Mouse (Mus musculus): ENCODE results near the gene Lhpp. TPM values are rescaled to one million over a fixed set of nuclear protein-coding genes. Genes with fewer than 3 reads are reported as not detected.
"Not testable (repeated sequence)": the region's sequence is repeated elsewhere in the genome, so short reads cannot be mapped to it uniquely, and the experiment has no call there.

Gene Lhpp
- total RNA-seq, 2 experiments from 2014 or later = 18.0 to 18.4 TPM

DNA sequence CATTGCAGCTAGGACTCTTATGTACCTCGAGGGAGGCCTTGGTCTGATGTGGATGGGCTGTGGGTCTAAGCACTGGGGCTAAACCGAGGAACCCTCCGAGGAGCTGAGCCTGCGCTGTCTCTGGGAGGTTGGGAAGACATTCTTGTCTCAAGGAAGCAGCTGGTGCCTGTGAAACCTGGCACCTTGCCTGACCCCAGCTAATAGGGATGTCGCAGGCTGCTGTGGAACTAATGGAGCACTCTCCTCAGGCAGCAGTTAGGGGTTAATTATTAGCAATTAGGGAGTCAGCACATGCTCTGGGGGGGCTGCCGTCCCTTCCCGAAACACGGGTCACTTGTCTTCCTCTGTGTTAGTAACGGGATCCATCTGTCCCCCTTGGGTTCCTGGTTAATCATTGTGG lies 30.5 kb downstream of the Lhpp start:
- DNase-seq = peak in 1 of 2 experiments; percentile 52
- intact Hi-C loops (cut with DNase I) = no loop called here

DNA sequence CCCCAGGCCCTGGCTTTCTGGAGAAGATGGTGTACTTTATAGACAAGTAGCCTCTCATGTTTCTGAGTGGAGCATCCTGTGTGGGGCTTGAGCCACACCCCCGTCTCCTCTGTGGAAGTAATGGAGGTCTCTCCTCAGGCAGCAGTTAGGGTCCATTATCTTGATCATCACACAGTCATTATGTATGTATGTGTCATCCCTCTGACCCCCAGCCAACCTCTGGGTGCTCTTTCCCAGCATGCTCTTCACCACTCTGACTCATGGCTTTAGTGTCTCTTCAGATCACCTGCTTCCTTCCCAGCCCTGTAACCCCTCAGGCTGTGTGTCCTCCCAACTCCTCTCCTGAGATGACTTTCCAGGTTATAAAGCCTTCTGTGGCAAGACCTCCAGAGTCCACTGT lies 31.2 kb downstream of the Lhpp start:
- intact Hi-C loops (cut with DNase I) = no loop called here
- no peak for DNase-seq

DNA sequence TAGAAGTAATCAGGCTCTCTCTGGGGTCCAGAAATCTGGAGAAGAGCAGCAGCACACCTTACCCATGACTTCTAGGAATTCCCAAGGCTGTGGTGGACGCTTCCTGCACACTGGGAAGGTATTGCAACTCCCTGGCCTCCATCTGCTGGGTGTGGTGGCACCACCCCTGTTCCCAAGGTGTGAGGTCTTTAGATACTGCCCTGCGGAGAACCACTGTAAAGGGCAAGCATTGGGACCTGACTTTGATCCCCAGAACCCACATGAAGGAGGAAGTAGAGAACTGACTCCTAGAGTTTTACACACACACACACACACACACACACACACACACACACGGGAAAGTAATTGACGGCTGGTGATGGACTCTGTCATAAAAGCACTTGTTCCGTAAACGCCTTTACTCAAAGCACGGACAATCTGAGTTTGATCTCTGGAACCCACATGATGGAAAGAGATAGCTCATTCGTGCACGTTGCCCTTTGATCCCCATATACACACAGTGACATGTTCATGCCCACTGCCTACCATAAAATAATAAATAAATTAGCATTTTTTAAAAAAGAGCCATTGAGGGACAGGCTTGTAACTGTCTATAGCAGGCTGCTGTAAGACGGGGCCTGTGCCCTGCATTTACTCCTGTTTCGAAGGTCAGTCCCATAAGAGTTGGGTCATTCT lies 34.3 kb downstream of the Lhpp start:
- intact Hi-C loops (cut with DNase I) = no loop called here

DNA sequence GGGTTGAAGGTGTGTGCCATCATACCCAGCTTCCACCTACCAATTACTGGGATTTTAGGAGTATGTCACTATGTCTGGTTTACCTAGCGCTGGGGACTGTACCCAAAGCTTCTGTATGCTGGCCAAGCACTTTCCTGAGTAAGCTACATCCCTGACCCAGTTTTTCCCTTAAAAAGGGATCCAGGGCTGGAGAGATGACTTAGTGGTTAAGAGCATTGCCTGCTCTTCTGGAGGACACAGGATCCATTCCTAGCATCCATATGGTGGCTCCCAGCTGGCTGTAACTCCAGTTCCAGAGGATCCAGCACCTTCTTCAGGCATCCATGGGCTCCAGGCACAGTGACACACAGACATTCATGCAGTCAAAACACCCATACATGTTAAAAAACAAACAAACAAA lies 36.1 kb downstream of the Lhpp start:
- no peak for DNase-seq
- intact Hi-C loops (cut with DNase I) = no loop called here

More for the DNA sequence above, 34.3 kb downstream of the Lhpp start:
- DNase-seq = no peak

DNA sequence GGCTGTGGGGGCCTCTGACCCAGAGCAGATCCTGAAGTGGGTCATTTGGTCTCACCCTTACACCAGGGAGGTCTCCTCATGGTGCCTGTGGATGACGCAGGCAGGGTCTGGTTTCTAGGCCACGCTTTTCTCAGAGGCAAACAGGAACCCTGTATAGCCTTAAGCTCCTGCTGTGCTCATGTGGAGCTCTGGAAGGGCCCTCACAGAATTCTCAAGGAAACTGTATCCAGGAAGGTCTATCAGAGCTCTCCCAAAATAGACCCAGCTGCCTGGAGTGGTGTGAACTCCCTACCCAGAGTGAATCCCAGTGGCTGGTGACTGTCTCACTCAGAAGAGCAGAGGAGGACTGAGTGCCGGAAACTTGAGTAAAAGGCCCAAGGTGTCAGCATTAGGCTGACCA lies 44.0 kb downstream of the Lhpp start:
- intact Hi-C loops (cut with DNase I) = no loop called here
- no peak for DNase-seq

DNA sequence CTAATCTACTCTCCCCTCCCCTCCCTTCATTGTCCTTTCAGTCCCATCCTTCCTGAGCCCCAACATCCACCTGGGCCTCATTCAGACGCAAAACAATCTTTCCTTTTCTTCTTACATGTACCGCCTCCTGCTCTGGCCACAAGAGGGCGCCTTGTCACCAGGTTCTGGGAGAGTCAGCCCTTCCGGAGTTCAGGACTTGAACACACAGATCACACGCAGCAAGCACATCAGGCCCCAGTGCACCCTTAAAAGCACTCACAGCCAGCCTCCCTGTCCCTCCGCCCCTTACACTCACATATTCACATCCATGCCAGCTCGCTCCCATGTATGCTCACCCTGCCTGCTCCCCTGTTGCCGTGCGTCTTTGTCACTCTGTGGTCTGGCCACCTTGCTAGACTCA lies 45.6 kb downstream of the Lhpp start:
- DNase-seq = peak; percentile 91 to 93
- intact Hi-C loops (cut with DNase I) = loop anchor here (1.0 to 2.0 kb wide), 7 partner anchors 18 to 347 kb away; partner anchors contain the start of gene Eef1akmt2

DNA sequence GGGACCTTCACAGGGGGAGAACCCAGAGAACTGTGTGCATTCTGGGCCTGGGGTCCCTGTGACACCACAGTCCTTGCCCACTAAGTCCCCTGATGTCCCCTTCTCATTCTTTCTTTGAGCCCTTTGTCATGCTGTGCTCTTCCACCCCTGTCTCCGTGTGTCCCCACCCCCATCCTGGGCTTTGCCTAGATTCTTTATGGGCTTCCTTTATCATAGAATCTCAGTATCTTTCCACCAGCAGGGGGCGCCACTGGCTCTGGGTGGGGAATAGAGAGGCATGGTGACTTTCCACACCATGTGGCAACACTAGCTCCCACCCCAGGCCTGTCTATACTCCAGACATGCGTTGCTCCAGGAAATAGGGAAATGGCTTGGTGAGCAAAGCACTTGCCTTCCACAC lies 46.1 kb downstream of the Lhpp start:
- peak; percentile 91 to 97 for DNase-seq
- intact Hi-C loops (cut with DNase I) = loop anchor here (1.0 to 2.0 kb wide), 7 partner anchors 18 to 346 kb away; partner anchors contain the start of gene Eef1akmt2

- intact Hi-C loops (cut with DNase I) = loop anchor here (2.0 kb wide), 4 partner anchors 57 to 345 kb away; no protein-coding TSS in a partner anchor
- DNase-seq = no peak
Observed at GRCm38 (mm10) chr7:132657371-132658057, 47.1 kb downstream of the Lhpp start.

GRCm38 (mm10) chr7:132658058-132658450 lies 47.6 kb downstream of the Lhpp start:
- peak in 1 of 2 experiments; percentile 52 for DNase-seq
- intact Hi-C loops (cut with DNase I) = no loop called here

GRCm38 (mm10) chr7:132658688-132659087 lies 48.2 kb downstream of the Lhpp start:
- DNase-seq = no peak

DNA sequence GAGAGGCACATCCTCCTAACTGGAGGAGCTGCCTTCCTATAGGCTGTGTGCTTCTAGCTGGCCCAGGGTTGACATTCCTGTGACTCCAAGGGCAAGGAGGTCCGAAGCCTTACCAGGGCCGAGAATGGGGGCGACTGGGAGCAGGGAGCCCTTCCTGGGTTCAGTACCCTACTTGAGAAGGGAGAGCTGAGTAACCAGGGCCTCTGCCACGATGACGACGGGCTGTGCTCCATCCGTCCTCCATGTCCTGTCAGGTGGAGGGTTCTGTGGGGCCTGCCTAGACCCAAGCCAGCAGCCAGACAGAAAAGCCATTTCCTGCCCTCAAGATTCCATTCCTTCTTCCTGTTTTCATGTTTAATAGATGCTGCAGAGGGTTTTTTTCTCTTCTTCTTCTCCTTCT lies 49.2 kb downstream of the Lhpp start:
- DNase-seq = no peak
- intact Hi-C loops (cut with DNase I) = no loop called here

More at GRCm38 (mm10) chr7:132658688-132659087, 48.2 kb downstream of the Lhpp start:
- intact Hi-C loops (cut with DNase I) = no loop called here

DNA sequence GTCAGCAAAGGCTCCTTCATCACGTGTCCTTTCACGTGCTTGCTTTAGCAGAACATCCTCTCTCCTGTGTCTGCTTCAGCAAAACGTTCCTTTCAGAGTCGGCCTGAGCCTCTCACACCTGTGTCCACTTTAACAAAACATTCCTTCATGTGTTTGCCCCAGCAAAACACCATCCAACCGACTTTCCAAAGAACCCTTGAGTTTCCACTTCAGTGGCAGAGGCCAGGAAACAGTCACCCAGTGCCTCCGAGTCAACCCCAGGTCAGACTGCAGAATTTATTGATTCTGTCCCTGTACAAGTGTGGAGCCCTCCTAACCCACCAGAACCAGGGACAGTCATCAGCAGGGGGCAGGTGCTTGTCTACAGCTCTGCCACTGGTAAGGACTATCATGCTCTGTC lies 52.4 kb downstream of the Lhpp start:
- DNase-seq; intact Hi-C loops (cut with DNase I): not testable (repeated sequence)

GRCm38 (mm10) chr7:132664815-132665214 lies 54.4 kb downstream of the Lhpp start:
- intact Hi-C loops (cut with DNase I) = no loop called here
- no peak for DNase-seq

DNA sequence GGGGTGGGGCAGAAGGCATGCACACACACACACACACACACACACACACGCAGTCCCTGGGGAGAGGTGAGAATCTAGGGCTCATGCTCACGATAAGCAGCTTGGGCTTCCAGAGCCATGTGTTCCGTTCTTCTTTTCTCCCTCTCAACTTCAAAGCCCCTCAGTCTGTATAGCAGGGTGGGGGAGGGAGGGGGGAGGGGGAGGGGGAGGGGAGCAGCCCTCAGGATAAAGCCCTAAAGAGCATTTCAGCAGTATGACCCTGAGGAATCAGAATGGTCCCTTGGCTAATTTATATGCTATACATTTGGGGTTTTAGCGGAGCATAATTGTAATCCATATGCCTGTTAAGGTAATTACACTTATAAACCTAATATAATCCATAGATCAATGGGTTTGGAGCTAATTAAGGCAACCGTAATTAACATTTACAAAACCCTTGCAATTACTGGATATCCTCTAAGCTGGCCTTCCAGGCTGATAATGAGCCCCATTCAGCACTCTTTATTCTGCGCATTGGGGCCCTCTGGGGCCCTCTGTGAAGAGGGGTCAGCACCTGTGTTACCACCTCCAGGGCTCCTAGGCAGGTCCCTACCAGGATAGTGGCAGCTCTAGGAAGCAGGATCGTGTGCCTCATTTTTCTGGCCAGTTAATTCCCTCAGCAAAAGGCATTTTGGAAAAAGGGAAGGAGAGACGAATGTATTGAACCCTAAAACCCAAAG lies 55.4 kb downstream of the Lhpp start:
- intact Hi-C loops (cut with DNase I) = no loop called here
- DNase-seq = no peak

GRCm38 (mm10) chr7:132666516-132666915 lies 56.1 kb downstream of the Lhpp start:
- DNase-seq = no peak
- intact Hi-C loops (cut with DNase I) = no loop called here

DNA sequence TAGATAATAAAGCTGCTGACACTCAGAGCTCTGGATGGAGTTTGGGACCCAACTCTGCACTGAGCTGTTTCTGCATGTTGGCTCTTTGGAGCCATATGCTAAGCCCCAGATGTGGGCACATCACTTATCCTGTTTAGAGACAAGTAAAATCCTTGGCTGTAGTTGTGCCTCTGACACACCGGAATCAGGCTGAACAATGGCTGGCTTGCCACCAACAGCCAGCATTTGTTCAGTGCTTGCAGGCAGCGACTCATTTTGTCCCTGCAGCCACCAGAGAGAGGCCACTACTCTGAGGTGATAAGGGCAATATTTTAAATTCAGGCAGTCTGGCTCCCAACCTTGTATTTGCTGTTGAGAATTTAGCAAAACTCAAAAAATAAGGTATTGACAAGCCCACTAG lies 58.2 kb downstream of the Lhpp start:
- intact Hi-C loops (cut with DNase I) = no loop called here
- peak; percentile 71 to 73 for DNase-seq

GRCm38 (mm10) chr7:132669999-132670862 lies 59.8 kb downstream of the Lhpp start:
- intact Hi-C loops (cut with DNase I) = loop anchor here (5.0 kb wide), 2 partner anchors 42 to 142 kb away; partner anchors contain the start of gene Fam53b
- peak in 1 of 2 experiments; percentile 52 for DNase-seq

GRCm38 (mm10) chr7:132670863-132671165 lies 60.4 kb downstream of the Lhpp start:
- DNase-seq = peak; percentile 79 to 83
- intact Hi-C loops (cut with DNase I) = loop anchor here (5.0 kb wide), 2 partner anchors 41 to 141 kb away; partner anchors contain the start of gene Fam53b

GRCm38 (mm10) chr7:132672481-132672959 lies 62.1 kb downstream of the Lhpp start:
- DNase-seq = peak; percentile 72 to 74
- intact Hi-C loops (cut with DNase I) = loop anchor here (5.0 kb wide), 2 partner anchors 40 to 140 kb away; partner anchors contain the start of gene Fam53b

Measured in heart, postnatal 10 days (tissue).